Comparison of ENCODE assay signal across 32 mouse cellular contexts in genomic region chr13:54585831-54586230, GRCm38 (mm10).
"Had no signal": no experiment of that assay in that cellular context is flagged by ENCODE, and none has a peak within 500 bp of the region (broad histone marks: within the 10 kb centered on the region; RNA-seq: fewer than 3 reads in every experiment).

No protein-coding gene starts in this region.

- H3K4me2 ChIP-seq: limb, embryonic 12.5 days; limb, embryonic 13.5 days; limb, embryonic 15.5 days; liver, embryonic 11.5 days; liver, embryonic 12.5 days; liver, embryonic 13.5 days; liver, embryonic 15.5 days; lung, embryonic 14.5 days; lung, embryonic 15.5 days; midbrain, embryonic 11.5 days; midbrain, embryonic 12.5 days; midbrain, embryonic 13.5 days; midbrain, embryonic 15.5 days; neural tube, embryonic 12.5 days had no signal

- H3K4me1 ChIP-seq: limb, embryonic 12.5 days had no signal

- DNase-seq: left cerebral cortex, postnatal 4 days; liver; liver, embryonic 13.5 days; liver, postnatal 0 days; lung, adult 18-20 months; lung, adult 2 months; lung, embryonic 14.5 days; lung, postnatal 10 days; lung, postnatal 14 days; lung, postnatal 36 days; lung, postnatal 4 days; midbrain, embryonic 14.5 days had no signal

- H3K9me3 ChIP-seq: limb, embryonic 10.5 days; limb, embryonic 12.5 days; limb, embryonic 13.5 days; limb, embryonic 15.5 days; liver, embryonic 12.5 days; liver, embryonic 13.5 days; liver, embryonic 15.5 days; lung, embryonic 15.5 days; megakaryocyte, embryonic 14.5 days; midbrain, embryonic 10.5 days; midbrain, embryonic 12.5 days; midbrain, embryonic 13.5 days; midbrain, embryonic 15.5 days; neural tube, embryonic 12.5 days had no signal

- H3K27ac ChIP-seq: limb, embryonic 10.5 days; limb, embryonic 12.5 days; limb, embryonic 13.5 days; limb, embryonic 15.5 days; liver, embryonic 12.5 days; liver, embryonic 13.5 days; liver, embryonic 14.5 days; liver, embryonic 15.5 days; lung, embryonic 15.5 days; macrophage; midbrain, embryonic 10.5 days; midbrain, embryonic 12.5 days; midbrain, embryonic 13.5 days; midbrain, embryonic 15.5 days; neural tube, embryonic 12.5 days had no signal

- H3K27me3 ChIP-seq: limb, embryonic 12.5 days; limb, embryonic 13.5 days; limb, embryonic 15.5 days; liver, embryonic 12.5 days; liver, embryonic 13.5 days; liver, embryonic 15.5 days; lung, embryonic 15.5 days; megakaryocyte, embryonic 14.5 days; midbrain, embryonic 12.5 days; midbrain, embryonic 13.5 days; midbrain, embryonic 15.5 days; neural tube, embryonic 12.5 days had no signal

- H3K9ac ChIP-seq: limb, embryonic 12.5 days; limb, embryonic 13.5 days; limb, embryonic 15.5 days; liver, embryonic 12.5 days; liver, embryonic 13.5 days; liver, embryonic 14.5 days; liver, embryonic 15.5 days; liver, postnatal 0 days; lung, embryonic 14.5 days; lung, embryonic 15.5 days; midbrain, embryonic 12.5 days; midbrain, embryonic 13.5 days; midbrain, embryonic 15.5 days; neural tube, embryonic 12.5 days had no signal

- H3K4me3 ChIP-seq: limb, embryonic 10.5 days; limb, embryonic 12.5 days; limb, embryonic 13.5 days; limb, embryonic 15.5 days; liver, embryonic 12.5 days; liver, embryonic 13.5 days; liver, embryonic 15.5 days; lung, embryonic 15.5 days; megakaryocyte, embryonic 14.5 days; midbrain, embryonic 10.5 days; midbrain, embryonic 12.5 days; midbrain, embryonic 13.5 days; midbrain, embryonic 15.5 days; myocyte; neural tube, embryonic 12.5 days had no signal

- ATAC-seq: liver, embryonic 12.5 days; liver, postnatal 0 days; lung, postnatal 0 days; midbrain, embryonic 13.5 days; midbrain, embryonic 15.5 days; midbrain, embryonic 16.5 days had no signal
